Mouse (Mus musculus) heart, embryonic 10.5 days (tissue): ENCODE results near the gene Nfe2l1. TPM values are rescaled to one million over a fixed set of nuclear protein-coding genes. Genes with fewer than 3 reads are reported as not detected.

Experiments used
- DNase-seq: peaks from one replicate; pipeline ENCODE4 v3.0.0-alpha.2; 2017; ENCODE audit warnings: low spot score
- H3K27ac ChIP-seq: fragments of 300-500 bp; sonication (generic); 2 replicates; pipeline ENCODE4 v1.5.1; 2016; ENCODE audit warnings: mild to moderate bottlenecking
- H3K27me3 ChIP-seq: fragments of 300-500 bp; sonication (generic); 2 replicates; pipeline ENCODE4 v1.6.1; 2016; ENCODE audit warnings: mild to moderate bottlenecking; ENCODE audit not compliant: poor library complexity, insufficient read depth, severe bottlenecking
- H3K36me3 ChIP-seq: fragments of 300-500 bp; sonication (generic); 2 replicates; pipeline ENCODE4 v1.6.1; 2016; ENCODE audit warnings: mild to moderate bottlenecking, moderate library complexity
- H3K4me1 ChIP-seq: fragments of 300-500 bp; sonication (generic); 2 replicates; pipeline ENCODE4 v1.6.1; 2016; ENCODE audit warnings: mild to moderate bottlenecking
- H3K4me3 ChIP-seq: fragments of 300-500 bp; sonication (generic); 2 replicates; pipeline ENCODE4 v1.5.1; 2016; ENCODE audit warnings: mild to moderate bottlenecking, moderate library complexity
- H3K9me3 ChIP-seq: fragments of 300-500 bp; sonication (generic); 2 replicates; pipeline ENCODE4 v1.6.1; 2016; ENCODE audit warnings: mild to moderate bottlenecking, moderate library complexity
- WGBS: fragments of 180-500 bp; shearing (Covaris S2); methylation state at CpG from one replicate; pipeline ENCODE4 v1.1.7; 2016; 5-methylcytosine and 5-hydroxymethylcytosine counted together
- polyA plus RNA-seq: library from polyadenylated mRNA; unstranded; fragments of >200 nt; fragmentation: Nextera tagmentation; extraction: Ambion mirVana; gene quantifications from 2 replicates; pipeline ENCODE4 v1.2.1, GENCODE M21; 2016

The Nfe2l1 gene
- polyA plus RNA-seq, 1 experiment from 2014 or later: 65.0 TPM

GRCm38 (mm10) chr11:96839428-96839827, 9.7 kb upstream of the Nfe2l1 start:
- H3K9me3 ChIP-seq: no peaks in the 10 kb centered on the region
- no peaks in the 10 kb centered on the region for H3K36me3 ChIP-seq
- DNase-seq: no peak
- peaks cover 6% of the 10 kb centered on the region; the same call in 1 of the 2 replicates for H3K4me1 ChIP-seq
- 79% methylated on average over 7 of the region's 7 CpGs for WGBS
- H3K4me3 ChIP-seq: no peak overlapping the region
- H3K27me3 ChIP-seq: no peaks in the 10 kb centered on the region; the same call in 1 of the 2 replicates
- no peak overlapping the region for H3K27ac ChIP-seq

- no peaks in the 10 kb centered on the region for H3K36me3 ChIP-seq
- no peak overlapping the region for H3K4me3 ChIP-seq
- 64% methylated on average over 4 of the region's 4 CpGs for WGBS
- H3K4me1 ChIP-seq: peaks cover 6% of the 10 kb centered on the region; the same call in 1 of the 2 replicates
- DNase-seq: no peak
- H3K9me3 ChIP-seq: no peaks in the 10 kb centered on the region
- no peaks in the 10 kb centered on the region; the same call in 1 of the 2 replicates for H3K27me3 ChIP-seq
- H3K27ac ChIP-seq: no peak overlapping the region
Measured at GRCm38 (mm10) chr11:96838341-96838740, 8.6 kb upstream of the Nfe2l1 start.

- 32% methylated on average over 9 of the region's 9 CpGs for WGBS
- Histone ChIP-seq H3K9me3 (no peaks in the 10 kb centered on the region), H3K4me3 (no peak overlapping the region), H3K4me1 (peaks cover 6% of the 10 kb centered on the region; the same call in 1 of the 2 replicates), H3K27ac (no peak overlapping the region), H3K36me3 (no peaks in the 10 kb centered on the region), H3K27me3 (no peaks in the 10 kb centered on the region; the same call in 1 of the 2 replicates)
- no peak for DNase-seq
Measured at GRCm38 (mm10) chr11:96837298-96837697, 7.5 kb upstream of the Nfe2l1 start.

GRCm38 (mm10) chr11:96834127-96834526, 4.4 kb upstream of the Nfe2l1 start:
- WGBS: 89% methylated on average over 1 of the region's 1 CpGs
- no peaks in the 10 kb centered on the region; the same call in 1 of the 2 replicates for H3K27me3 ChIP-seq
- peaks cover 8% of the 10 kb centered on the region; the same call in 1 of the 2 replicates for H3K4me1 ChIP-seq

GRCm38 (mm10) chr11:96832973-96833372, 3.2 kb upstream of the Nfe2l1 start:
- Histone ChIP-seq H3K4me1 (peaks cover 16% of the 10 kb centered on the region), H3K4me3 (no peak overlapping the region), H3K9me3 (no peaks in the 10 kb centered on the region), H3K27ac (no peak overlapping the region), H3K36me3 (peaks cover 1% of the 10 kb centered on the region; the same call in 1 of the 2 replicates), H3K27me3 (no peaks in the 10 kb centered on the region; the same call in 1 of the 2 replicates)
- 58% methylated on average over 2 of the region's 2 CpGs for WGBS
- no peak for DNase-seq

More at GRCm38 (mm10) chr11:96834127-96834526, 4.4 kb upstream of the Nfe2l1 start:
- no peak for DNase-seq
- H3K27ac ChIP-seq: no peak overlapping the region
- no peaks in the 10 kb centered on the region for H3K36me3 ChIP-seq
- H3K9me3 ChIP-seq: no peaks in the 10 kb centered on the region
- H3K4me3 ChIP-seq: no peak overlapping the region

- H3K9me3 ChIP-seq: no peaks in the 10 kb centered on the region
- peaks cover 20% of the 10 kb centered on the region for H3K4me1 ChIP-seq
- H3K27me3 ChIP-seq: no peaks in the 10 kb centered on the region; the same call in 1 of the 2 replicates
- 84% methylated on average over 3 of the region's 3 CpGs for WGBS
- H3K27ac ChIP-seq: no peak overlapping the region
- no peak overlapping the region for H3K4me3 ChIP-seq
- DNase-seq: no peak
- H3K36me3 ChIP-seq: peaks cover 6% of the 10 kb centered on the region
Measured at GRCm38 (mm10) chr11:96832541-96832940, 2.8 kb upstream of the Nfe2l1 start.

GRCm38 (mm10) chr11:96831516-96831915, 1.7 kb upstream of the Nfe2l1 start:
- Histone ChIP-seq H3K4me3 (no peak overlapping the region), H3K36me3 (peaks cover 16% of the 10 kb centered on the region), H3K9me3 (no peaks in the 10 kb centered on the region), H3K27me3 (no peaks in the 10 kb centered on the region; the same call in 1 of the 2 replicates), H3K4me1 (peaks cover 30% of the 10 kb centered on the region), H3K27ac (no peak overlapping the region)
- WGBS: 71% methylated on average over 4 of the region's 4 CpGs
- no peak for DNase-seq

GRCm38 (mm10) chr11:96830539-96831216, 910 bp upstream of the Nfe2l1 start:
- WGBS: 18% methylated on average over 13 of the region's 13 CpGs
- peak overlapping the region; percentile 79 for H3K4me3 ChIP-seq
- peak overlapping the region; percentile 95 for H3K27ac ChIP-seq
- H3K9me3 ChIP-seq: no peaks in the 10 kb centered on the region
- DNase-seq: no peak
- H3K4me1 ChIP-seq: peaks cover 39% of the 10 kb centered on the region
- H3K27me3 ChIP-seq: no peaks in the 10 kb centered on the region
- peaks cover 23% of the 10 kb centered on the region for H3K36me3 ChIP-seq

- H3K4me1 ChIP-seq: peaks cover 51% of the 10 kb centered on the region
- DNase-seq: peak; percentile 97
- peak overlapping the region; percentile 79 for H3K4me3 ChIP-seq
- under 1% methylated on average over 33 of the region's 33 CpGs for WGBS
- no peaks in the 10 kb centered on the region for H3K27me3 ChIP-seq
- peaks cover 26% of the 10 kb centered on the region for H3K36me3 ChIP-seq
- H3K27ac ChIP-seq: peak overlapping the region; percentile 95
- no peaks in the 10 kb centered on the region for H3K9me3 ChIP-seq
Measured at GRCm38 (mm10) chr11:96829403-96829812, 360 bp downstream of the Nfe2l1 start.

- Histone ChIP-seq H3K9me3 (no peaks in the 10 kb centered on the region), H3K4me1 (peaks cover 57% of the 10 kb centered on the region), H3K27me3 (no peaks in the 10 kb centered on the region), H3K27ac (peak overlapping the region; percentile 95), H3K36me3 (peaks cover 26% of the 10 kb centered on the region), H3K4me3 (peak overlapping the region; percentile 79)
- no peak for DNase-seq
- 16% methylated on average over 10 of the region's 10 CpGs for WGBS
Measured at GRCm38 (mm10) chr11:96828881-96829280, 887 bp downstream of the Nfe2l1 start.

- DNase-seq: no peak
- no peaks in the 10 kb centered on the region for H3K27me3 ChIP-seq
- 67% methylated on average over 9 of the region's 9 CpGs for WGBS
- peak overlapping the region; percentile 79 for H3K4me3 ChIP-seq
- peaks cover 27% of the 10 kb centered on the region for H3K36me3 ChIP-seq
- no peaks in the 10 kb centered on the region for H3K9me3 ChIP-seq
- peak overlapping the region; percentile 64; the same call in 1 of the 2 replicates for H3K27ac ChIP-seq
- H3K4me1 ChIP-seq: peaks cover 66% of the 10 kb centered on the region
Measured at GRCm38 (mm10) chr11:96827917-96828316, 1.9 kb downstream of the Nfe2l1 start.

GRCm38 (mm10) chr11:96827062-96827581, 2.6 kb downstream of the Nfe2l1 start:
- Histone ChIP-seq H3K36me3 (peaks cover 35% of the 10 kb centered on the region), H3K27me3 (no peaks in the 10 kb centered on the region), H3K4me1 (peaks cover 74% of the 10 kb centered on the region), H3K4me3 (peak overlapping the region; percentile 79), H3K27ac (peak overlapping the region; percentile 64; the same call in 1 of the 2 replicates), H3K9me3 (no peaks in the 10 kb centered on the region)
- 83% methylated on average over 12 of the region's 12 CpGs for WGBS
- DNase-seq: no peak

GRCm38 (mm10) chr11:96826481-96826880, 3.3 kb downstream of the Nfe2l1 start:
- Histone ChIP-seq H3K27ac (peak overlapping the region; percentile 64; the same call in 1 of the 2 replicates), H3K4me1 (peaks cover 72% of the 10 kb centered on the region), H3K36me3 (peaks cover 42% of the 10 kb centered on the region), H3K9me3 (no peaks in the 10 kb centered on the region), H3K27me3 (no peaks in the 10 kb centered on the region), H3K4me3 (peak overlapping the region; percentile 79)
- WGBS: 68% methylated on average over 2 of the region's 2 CpGs
- no peak for DNase-seq
